Mouse (Mus musculus): ENCODE data around the gene Dctn3.

The Dctn3 gene

DNA sequence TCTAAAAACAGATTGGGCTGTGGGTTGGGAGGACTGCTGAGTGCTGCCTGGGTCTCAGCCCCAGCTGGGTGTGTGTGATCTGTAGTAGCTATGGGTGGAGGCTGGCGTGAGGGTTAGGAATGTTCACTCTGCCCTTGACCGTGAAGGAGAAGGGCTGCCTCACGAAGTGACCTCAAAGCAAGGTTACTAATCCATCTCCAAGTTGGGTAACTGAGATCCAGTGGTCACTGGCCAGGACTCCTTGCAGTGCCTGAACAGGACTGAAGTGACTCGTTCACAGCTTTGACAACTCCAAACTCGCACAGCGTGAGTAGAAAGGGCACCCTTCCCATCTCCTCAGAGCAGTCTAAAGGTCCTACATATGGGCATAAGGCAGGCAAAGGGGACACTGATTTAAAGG lies 44.1 kb downstream of the Dctn3 start:
- in situ Hi-C loops (cut with MboI, MseI), result no loop called here

DNA sequence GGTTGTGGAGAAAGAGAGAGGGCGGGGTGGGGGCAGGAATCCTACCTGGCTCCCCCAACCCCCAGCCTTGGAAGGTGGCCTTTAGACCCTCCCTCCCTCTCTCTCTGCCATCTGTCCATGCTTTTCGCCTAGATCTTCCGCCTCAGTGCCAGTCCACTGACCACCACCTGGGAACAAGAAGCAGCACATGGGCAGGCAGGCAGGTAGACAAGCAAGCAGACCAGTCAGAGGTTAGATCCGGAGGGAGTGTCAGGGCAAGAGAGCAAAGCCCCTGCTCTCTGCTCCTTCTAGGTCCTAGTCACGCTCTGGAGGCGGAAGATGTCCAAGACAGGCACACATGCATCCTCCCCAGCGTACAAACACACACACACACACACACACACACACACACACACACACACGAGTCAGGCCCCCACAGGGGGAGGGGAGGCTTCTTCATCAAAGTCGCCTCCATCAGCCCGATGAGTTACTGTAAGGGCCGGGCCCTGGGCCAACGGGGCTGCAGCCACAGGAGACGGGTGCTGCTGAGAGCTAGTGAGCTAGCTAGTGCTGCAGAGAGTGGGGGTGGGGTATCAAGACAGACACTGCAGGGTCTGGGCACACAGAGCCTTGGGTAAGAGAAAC lies 45.9 kb downstream of the Dctn3 start:
- in situ Hi-C loops (cut with MboI, MseI), result no loop called here

DNA sequence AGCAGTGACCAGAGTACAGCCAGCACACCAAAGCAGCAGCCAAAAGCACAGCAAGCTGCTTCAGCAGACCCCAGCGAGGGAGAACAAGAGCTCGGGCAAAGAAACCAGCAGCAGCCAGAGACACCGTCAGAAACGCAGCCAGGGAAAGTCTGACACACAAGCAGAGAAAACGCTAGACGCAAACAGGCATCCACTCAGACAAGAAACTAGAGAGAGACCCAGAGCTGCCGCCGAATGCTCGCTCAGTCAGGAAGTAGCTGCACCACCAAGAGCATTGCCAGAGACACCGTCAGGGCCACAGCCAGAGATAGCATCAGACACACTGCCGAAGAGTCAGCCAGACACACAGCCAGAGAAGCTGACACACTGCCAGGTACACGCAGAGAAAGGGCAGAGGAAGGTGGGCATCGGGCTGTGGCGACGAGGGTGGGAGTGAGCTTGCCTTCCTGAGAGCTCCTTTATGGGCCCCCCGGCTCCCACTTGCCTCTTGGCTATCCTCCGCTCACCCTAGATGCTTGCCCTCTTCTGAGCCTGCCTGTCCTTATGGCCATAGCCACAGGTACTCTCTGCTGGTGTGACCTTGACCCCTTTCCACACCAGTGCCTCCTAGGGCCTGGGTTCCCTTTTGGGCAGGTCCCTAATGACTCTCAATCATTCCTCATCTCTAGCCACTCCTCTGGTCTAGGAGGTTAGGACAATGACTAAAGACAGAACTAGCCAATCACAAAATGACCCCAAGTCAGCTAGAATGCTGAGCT lies 46.5 kb downstream of the Dctn3 start:
- in situ Hi-C loops (cut with MboI, MseI), result no loop called here

DNA sequence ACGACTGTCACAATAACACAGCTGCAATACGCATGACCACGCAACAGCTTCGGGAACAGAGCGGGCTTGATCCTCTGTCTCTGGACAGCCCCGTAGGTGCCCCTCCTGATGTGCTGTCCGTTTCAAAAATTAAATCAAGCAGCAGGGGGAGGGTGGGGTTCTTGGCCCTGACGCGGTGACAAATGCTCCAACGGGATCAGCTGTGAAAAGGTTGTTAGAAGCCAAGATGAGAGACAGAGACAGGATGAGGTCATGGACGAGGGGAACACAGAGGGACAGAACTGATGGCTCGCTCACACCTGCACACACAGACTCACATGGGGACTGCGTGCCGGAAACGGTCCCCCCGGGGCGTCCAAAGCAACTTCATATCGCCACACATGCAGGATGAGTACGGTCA lies 49.8 kb downstream of the Dctn3 start:
- in situ Hi-C loops (cut with MboI, MseI), result no loop called here

GRCm38 (mm10) chr4:41672522-41672963 lies 50.4 kb downstream of the Dctn3 start:
- in situ Hi-C loops (cut with MboI, MseI), result no loop called here

- in situ Hi-C loops (cut with MboI, MseI), result no loop called here
Observed at GRCm38 (mm10) chr4:41671963-41672480, 50.9 kb downstream of the Dctn3 start.

DNA sequence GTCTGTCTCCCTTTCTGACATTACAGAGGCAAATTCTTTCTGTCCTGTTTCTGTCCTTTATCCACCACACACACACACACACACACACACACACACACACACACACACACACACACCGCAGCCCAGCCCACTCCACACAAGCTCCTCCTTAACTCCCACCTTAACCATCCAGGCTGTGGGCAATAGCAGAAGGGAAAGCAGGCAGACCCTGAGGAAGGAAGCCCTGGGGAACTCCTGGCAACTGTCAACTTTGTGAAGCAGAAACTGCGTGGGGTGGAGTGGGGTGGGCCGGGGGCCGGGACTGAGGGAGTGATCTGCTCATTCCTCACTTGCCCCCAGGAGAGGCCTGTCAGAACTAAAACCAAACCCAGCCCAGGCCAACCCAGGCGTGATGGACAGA lies 51.5 kb downstream of the Dctn3 start:
- in situ Hi-C loops (cut with MboI, MseI), result no loop called here

GRCm38 (mm10) chr4:41670836-41671235 lies 52.1 kb downstream of the Dctn3 start:
- in situ Hi-C loops (cut with MboI, MseI), result no loop called here

GRCm38 (mm10) chr4:41666646-41667045 lies 56.3 kb downstream of the Dctn3 start:
- in situ Hi-C loops (cut with MboI, MseI), result no loop called here

- in situ Hi-C loops (cut with MboI, MseI), result no loop called here
Observed at GRCm38 (mm10) chr4:41665009-41665675, 57.8 kb downstream of the Dctn3 start.
